In genomic region chr9:44626268-44626667, GRCm38 (mm10) we compare ENCODE assay signal across 17 mouse cellular contexts. TPM values are rescaled to one million over a fixed set of nuclear protein-coding genes. Genes with fewer than 3 reads are reported as not detected.
"Had no signal": no experiment of that assay in that cellular context is flagged by ENCODE, and none has a peak within 500 bp of the region (broad histone marks: within the 10 kb centered on the region; RNA-seq: fewer than 3 reads in every experiment).

No protein-coding gene starts in this region.

- H3K27me3 ChIP-seq: limb, embryonic 12.5 days; midbrain, embryonic 12.5 days; neural tube, embryonic 13.5 days had no signal

- H3K4me2 ChIP-seq: limb, embryonic 12.5 days; midbrain, embryonic 12.5 days; neural tube, embryonic 13.5 days had no signal

- H3K27ac ChIP-seq: layer of hippocampus, adult 2 months; limb, embryonic 12.5 days; midbrain, embryonic 12.5 days; neural tube, embryonic 13.5 days had no signal

- H3K9ac ChIP-seq: limb, embryonic 12.5 days; midbrain, embryonic 12.5 days; neural tube, embryonic 13.5 days had no signal

- ATAC-seq: midbrain, embryonic 16.5 days had no signal

- DNase-seq: kidney, adult 11 months; kidney, postnatal 10 days; kidney, postnatal 4 days; lung, postnatal 4 days; retina, postnatal 1 day; right cerebral cortex, postnatal 4 days; spleen, adult 18-20 months; thymus, postnatal 36 days had no signal

- H3K4me1 ChIP-seq: limb, embryonic 12.5 days; midbrain, embryonic 12.5 days; neural tube, embryonic 13.5 days had no signal

- H3K9me3 ChIP-seq: limb, embryonic 12.5 days; midbrain, embryonic 12.5 days; neural tube, embryonic 13.5 days had no signal

- H3K4me3 ChIP-seq: layer of hippocampus, adult 2 months; limb, embryonic 12.5 days; midbrain, embryonic 12.5 days; neural tube, embryonic 13.5 days had no signal

RNA-seq across cellular contexts. Expression of gene Treh, which starts 46.8 kb away (rescaled TPM):
- polyA plus RNA-seq: kidney, embryonic 14.5 days; limb, embryonic 12.5 days; lung, embryonic 16.5 days; midbrain, embryonic 12.5 days; midbrain, embryonic 16.5 days; neural tube, embryonic 13.5 days; stomach, embryonic 14.5 days; testis, adult 2 months had no signal
